Mouse (Mus musculus) spleen, adult 2 months (tissue): ENCODE measurements around the gene Gm49361.

Experiments
- CTCF ChIP-seq: fragments of 200-500 bp; IDR thresholded peaks from 2 replicates; pipeline ENCODE4 v1.5.1; 2011; ENCODE audit warnings: mild to moderate bottlenecking, inconsistent platforms; ENCODE audit not compliant: insufficient read depth, insufficient read length, insufficient replicate concordance; ENCODE audit errors: extremely low read depth
- POLR2A ChIP-seq: fragments of 200-500 bp; IDR thresholded peaks from 2 replicates; pipeline ENCODE4 v1.6.1; 2011; ENCODE audit warnings: low read depth, low read length, inconsistent platforms

DNA sequence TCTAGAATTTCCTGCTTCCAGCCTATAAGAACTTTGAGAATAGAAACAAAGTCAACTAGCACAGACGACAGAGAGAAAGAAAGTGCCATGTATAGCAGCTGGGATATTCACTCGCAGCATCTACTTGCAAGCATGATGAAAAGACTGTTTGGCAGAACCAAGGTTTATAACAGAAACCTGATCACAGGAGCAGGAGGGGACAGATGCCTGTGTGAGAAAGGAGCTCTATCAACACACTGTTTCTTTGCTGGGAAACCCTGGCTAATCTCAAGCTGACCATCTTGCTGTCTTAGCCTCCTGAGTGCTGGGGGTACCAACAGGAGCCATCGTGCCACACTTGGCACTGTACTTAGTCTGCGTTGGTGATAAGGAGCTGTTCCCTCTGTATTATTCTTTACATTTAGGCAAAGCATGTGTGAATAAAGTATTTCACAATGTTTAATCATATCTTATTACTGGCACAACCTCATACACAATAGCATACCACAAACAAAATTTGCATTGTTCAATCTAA is 136.0 kb downstream of the Gm49361 start:
- TF ChIP-seq POLR2A, result no peak
- TF ChIP-seq CTCF, result no peak
